Mouse (Mus musculus): ENCODE results near the gene Pmf1. TPM values are rescaled to one million over a fixed set of nuclear protein-coding genes. Genes with fewer than 3 reads are reported as not detected.
"Not testable (repeated sequence)": the region's sequence is repeated elsewhere in the genome, so short reads cannot be mapped to it uniquely, and the experiment has no call there.

Pmf1 gene
- polyA plus RNA-seq, 1 experiment from 2014 or later: 118 TPM

DNA sequence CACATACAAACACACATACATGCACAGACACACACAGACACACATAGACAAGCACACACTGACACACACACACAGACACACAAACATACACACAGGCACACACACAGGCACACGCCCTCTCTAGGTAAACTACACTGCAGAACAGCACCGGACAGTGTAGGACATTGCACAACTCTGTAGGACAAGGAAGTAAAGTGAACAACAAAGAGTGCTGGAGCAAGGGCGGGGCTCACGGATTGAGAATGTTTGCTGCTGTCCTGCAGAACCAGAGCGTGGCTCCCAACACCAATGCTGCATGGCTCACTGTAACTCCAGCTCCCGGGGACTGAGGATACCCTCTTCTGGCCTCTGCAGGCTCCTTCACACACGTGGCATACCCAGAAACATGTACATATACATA lies 32.8 kb upstream of the Pmf1 start:
- no peaks in the 10 kb centered on the region for H3K9me3 ChIP-seq (replicated peaks; ENCODE audit: control insufficient read depth, low read length)
- no peaks in the 10 kb centered on the region; the same call in none of the 2 replicates for H3K27me3 ChIP-seq (ENCODE audit: control insufficient read depth, insufficient read depth, low read length)
- H3K4me3 ChIP-seq (ENCODE audit: low read depth, low read length): no peak overlapping the region
- H3K36me3 ChIP-seq (ENCODE audit: control insufficient read depth, insufficient read depth, low read length): no peaks in the 10 kb centered on the region
- H3K27ac ChIP-seq (ENCODE audit: low read depth, low read length): no peak overlapping the region
- H3K9ac ChIP-seq (ENCODE audit: low read depth, low read length): no peak overlapping the region
- 66% methylated on average over 7 of the region's 7 CpGs for WGBS (ENCODE audit: insufficient replicate concordance)
- ATAC-seq (replicated peaks; ENCODE audit: insufficient number of reproducible peaks, low FRiP score, low TSS enrichment): no peak
- no peak overlapping the region for H3K4me2 ChIP-seq
- H3K4me1 ChIP-seq (ENCODE audit: control insufficient read depth, insufficient read depth, low read length): peaks cover 3% of the 10 kb centered on the region; the same call in 1 of the 2 replicates

DNA sequence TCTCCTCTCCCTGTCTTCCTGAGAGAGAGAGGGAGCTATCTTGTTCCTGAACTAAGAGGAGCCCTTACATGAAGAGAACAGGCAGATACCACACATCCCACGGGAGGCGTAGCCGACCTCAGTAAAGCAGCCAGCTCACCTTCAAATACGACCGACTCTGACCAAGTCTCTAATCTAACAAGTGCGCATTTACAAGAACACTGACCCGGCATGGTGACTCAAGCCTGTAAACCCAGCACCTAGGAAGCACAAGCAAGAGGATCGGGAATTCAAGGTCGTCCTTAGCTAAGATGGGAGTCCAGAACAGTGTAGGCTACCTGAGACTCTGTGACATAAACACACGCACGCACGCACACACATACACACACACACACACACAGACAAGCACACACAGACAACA lies 32.4 kb upstream of the Pmf1 start:
- Histone ChIP-seq H3K9me3 (replicated peaks; ENCODE audit: control insufficient read depth, low read length) (no peaks in the 10 kb centered on the region), H3K4me1 (ENCODE audit: control insufficient read depth, insufficient read depth, low read length) (peaks cover 5% of the 10 kb centered on the region), H3K36me3 (ENCODE audit: control insufficient read depth, insufficient read depth, low read length) (no peaks in the 10 kb centered on the region), H3K4me3 (ENCODE audit: low read depth, low read length) (no peak overlapping the region), H3K4me2 (no peak overlapping the region), H3K27ac (ENCODE audit: low read depth, low read length) (no peak overlapping the region), H3K27me3 (ENCODE audit: control insufficient read depth, insufficient read depth, low read length) (no peaks in the 10 kb centered on the region; the same call in none of the 2 replicates), H3K9ac (ENCODE audit: low read depth, low read length) (no peak overlapping the region)
- WGBS (ENCODE audit: insufficient replicate concordance): 66% methylated on average over 12 of the region's 12 CpGs
- no peak for ATAC-seq (replicated peaks; ENCODE audit: insufficient number of reproducible peaks, low FRiP score, low TSS enrichment)

DNA sequence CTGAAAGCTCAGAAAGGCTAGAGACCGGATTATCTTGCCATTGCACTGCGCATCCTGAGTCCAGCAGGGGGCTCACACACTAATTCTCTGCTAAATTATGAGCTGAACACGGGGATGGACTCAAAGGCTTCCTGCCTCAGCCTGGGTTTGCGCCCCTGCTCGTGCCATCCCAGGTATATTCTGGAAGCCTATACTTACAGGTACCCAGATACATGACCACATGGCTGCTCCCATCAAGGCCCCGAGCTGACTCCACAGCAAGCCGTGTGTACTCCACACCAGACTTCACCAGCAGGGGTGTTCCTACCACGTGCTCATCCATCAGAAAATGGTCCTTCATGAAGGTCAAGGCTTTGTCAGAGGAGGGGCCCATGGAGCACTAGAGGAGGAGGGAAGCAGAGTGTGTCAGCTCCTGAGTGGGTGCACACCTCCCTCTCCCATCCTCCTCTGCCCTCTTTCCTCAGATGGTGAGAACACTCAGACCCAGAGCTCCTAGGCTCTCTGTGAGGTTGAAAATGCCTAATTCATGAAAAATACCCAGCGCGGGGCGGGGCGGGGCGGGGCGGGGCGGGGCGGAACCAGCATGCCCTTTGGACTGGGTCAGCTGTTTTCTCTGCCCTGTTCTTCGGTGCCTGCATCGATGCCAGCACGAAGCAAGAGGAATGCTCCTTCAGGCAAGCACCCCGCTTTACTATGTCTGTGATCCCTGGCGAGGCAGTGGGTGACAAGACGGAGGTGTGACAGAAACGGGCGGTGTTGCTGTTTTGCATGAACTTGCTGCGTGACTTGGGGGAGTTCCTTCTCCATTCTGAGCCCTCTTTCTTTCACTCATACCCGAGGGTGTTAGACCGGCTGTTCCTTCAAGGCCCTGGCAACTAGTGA lies 30.6 kb upstream of the Pmf1 start:
- Histone ChIP-seq H3K4me1 (ENCODE audit: control insufficient read depth, insufficient read depth, low read length) (peaks cover 18% of the 10 kb centered on the region), H3K27ac (ENCODE audit: low read depth, low read length) (no peak overlapping the region), H3K9me3 (replicated peaks; ENCODE audit: control insufficient read depth, low read length) (no peaks in the 10 kb centered on the region), H3K9ac (ENCODE audit: low read depth, low read length) (0 out of 2 replicates have a peak overlapping the region, but pooled peaks have one; percentile 49), H3K4me2 (peak overlapping the region; percentile 60), H3K36me3 (ENCODE audit: control insufficient read depth, insufficient read depth, low read length) (no peaks in the 10 kb centered on the region), H3K27me3 (ENCODE audit: control insufficient read depth, insufficient read depth, low read length) (no peaks in the 10 kb centered on the region; the same call in none of the 2 replicates), H3K4me3 (ENCODE audit: low read depth, low read length) (peak overlapping the region; percentile 26)
- no peak for ATAC-seq (replicated peaks; ENCODE audit: insufficient number of reproducible peaks, low FRiP score, low TSS enrichment)
- WGBS (ENCODE audit: insufficient replicate concordance): 16% methylated on average over 27 of the region's 27 CpGs

DNA sequence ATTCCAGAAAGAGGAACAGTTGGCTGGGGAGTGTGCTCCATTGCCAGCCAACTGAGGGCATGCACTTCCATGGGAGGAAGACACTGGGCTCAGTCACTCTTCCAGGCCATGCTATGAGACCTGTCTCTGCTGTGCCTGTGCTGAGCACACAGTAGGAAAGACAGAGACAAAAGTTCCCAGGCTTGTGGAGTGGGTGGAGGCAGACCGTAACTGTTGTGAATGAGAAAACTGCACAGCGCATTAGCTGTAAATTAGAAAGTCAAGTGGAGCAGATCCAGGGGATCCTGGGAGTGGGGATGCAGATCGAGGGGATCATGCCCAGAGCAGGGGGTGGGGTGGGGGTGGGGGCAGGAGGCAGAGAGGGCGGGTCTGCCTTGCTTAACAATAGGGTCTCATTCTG lies 29.5 kb upstream of the Pmf1 start:
- H3K36me3 ChIP-seq (ENCODE audit: control insufficient read depth, insufficient read depth, low read length): no peaks in the 10 kb centered on the region
- H3K27me3 ChIP-seq (ENCODE audit: control insufficient read depth, insufficient read depth, low read length): no peaks in the 10 kb centered on the region; the same call in none of the 2 replicates
- no peak for ATAC-seq (replicated peaks; ENCODE audit: insufficient number of reproducible peaks, low FRiP score, low TSS enrichment)
- no peak overlapping the region for H3K9ac ChIP-seq (ENCODE audit: low read depth, low read length)
- 68% methylated on average over 4 of the region's 4 CpGs for whole genome bisulfite sequencing (ENCODE audit: insufficient replicate concordance)
- no peaks in the 10 kb centered on the region for H3K9me3 ChIP-seq (replicated peaks; ENCODE audit: control insufficient read depth, low read length)
- no peak overlapping the region for H3K27ac ChIP-seq (ENCODE audit: low read depth, low read length)
- no peak overlapping the region for H3K4me2 ChIP-seq
- H3K4me1 ChIP-seq (ENCODE audit: control insufficient read depth, insufficient read depth, low read length): peaks cover 18% of the 10 kb centered on the region
- H3K4me3 ChIP-seq (ENCODE audit: low read depth, low read length): no peak overlapping the region

DNA sequence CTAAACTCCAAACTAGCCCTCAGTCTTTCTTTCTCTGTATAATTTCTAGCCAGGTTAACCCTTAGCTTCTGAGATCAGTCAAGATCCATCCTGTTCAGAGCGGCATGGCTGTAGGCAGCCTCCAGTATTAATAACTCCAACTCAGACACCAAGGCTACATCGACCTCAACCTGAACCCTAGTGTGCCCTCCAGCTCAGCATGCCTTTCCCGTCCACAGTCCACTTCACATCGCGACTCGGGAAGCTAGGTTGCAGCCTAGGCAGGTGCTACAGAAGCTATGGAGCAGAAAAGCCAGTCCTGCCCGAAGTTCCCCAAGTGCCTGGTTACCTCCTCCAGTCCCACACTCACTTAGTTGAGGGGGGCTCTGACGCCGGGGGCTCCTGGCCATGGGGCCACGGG lies 27.3 kb upstream of the Pmf1 start:
- no peak overlapping the region for H3K27ac ChIP-seq (ENCODE audit: low read depth, low read length)
- WGBS (ENCODE audit: insufficient replicate concordance): 67% methylated on average over 10 of the region's 10 CpGs
- H3K9ac ChIP-seq (ENCODE audit: low read depth, low read length): peak overlapping the region; percentile 54; the same call in 1 of the 2 replicates
- H3K4me3 ChIP-seq (ENCODE audit: low read depth, low read length): peak overlapping the region; percentile 39
- H3K36me3 ChIP-seq (ENCODE audit: control insufficient read depth, insufficient read depth, low read length): no peaks in the 10 kb centered on the region
- peak overlapping the region; percentile 74 for H3K4me2 ChIP-seq
- no peaks in the 10 kb centered on the region for H3K9me3 ChIP-seq (replicated peaks; ENCODE audit: control insufficient read depth, low read length)
- no peak for ATAC-seq (replicated peaks; ENCODE audit: insufficient number of reproducible peaks, low FRiP score, low TSS enrichment)
- H3K4me1 ChIP-seq (ENCODE audit: control insufficient read depth, insufficient read depth, low read length): peaks cover 18% of the 10 kb centered on the region
- H3K27me3 ChIP-seq (ENCODE audit: control insufficient read depth, insufficient read depth, low read length): no peaks in the 10 kb centered on the region; the same call in none of the 2 replicates

DNA sequence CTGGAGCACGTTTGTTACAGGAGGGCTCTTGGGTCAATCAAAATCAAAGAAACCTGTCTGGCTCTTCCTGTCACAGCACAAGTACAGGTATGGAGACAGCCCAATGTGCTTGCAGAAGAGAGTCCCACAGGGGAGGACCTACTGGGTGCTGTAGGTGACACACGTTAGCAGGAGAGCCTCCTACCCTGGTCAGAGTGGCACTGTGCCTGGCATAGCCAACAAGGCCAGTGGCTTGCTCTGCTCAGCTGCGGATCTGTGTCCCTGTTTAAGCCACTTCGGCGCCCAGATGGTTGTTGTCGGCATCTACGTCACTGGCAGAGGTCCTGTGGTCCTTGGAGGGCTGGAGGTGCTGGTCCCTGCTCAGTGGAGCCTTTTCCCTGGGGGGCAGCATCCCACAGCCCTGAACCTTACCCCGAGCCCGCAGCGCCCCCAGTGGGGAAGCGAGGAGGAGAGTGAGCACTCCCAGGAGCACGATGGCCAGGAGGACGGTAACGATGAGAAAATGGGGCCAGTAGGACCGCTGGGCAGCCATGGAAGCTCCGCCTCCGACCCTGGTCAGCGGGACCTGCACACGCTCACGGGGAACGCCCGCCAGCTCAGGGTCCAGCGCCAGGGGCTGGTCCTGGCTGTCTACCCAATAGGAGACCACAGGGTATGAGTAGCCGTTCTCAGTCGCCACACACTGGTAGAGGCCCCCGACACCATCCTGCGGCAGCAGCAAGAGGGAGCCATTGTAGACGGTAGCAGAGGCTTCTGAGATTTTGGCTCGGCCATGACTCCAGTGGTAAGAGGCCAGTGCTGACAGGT lies 26.5 kb upstream of the Pmf1 start:
- peak overlapping the region; percentile 54 for H3K9ac ChIP-seq (ENCODE audit: low read depth, low read length)
- WGBS (ENCODE audit: insufficient replicate concordance): 9% methylated on average over 29 of the region's 29 CpGs
- peak overlapping the region; percentile 39 for H3K4me3 ChIP-seq (ENCODE audit: low read depth, low read length)
- H3K4me1 ChIP-seq (ENCODE audit: control insufficient read depth, insufficient read depth, low read length): peaks cover 18% of the 10 kb centered on the region
- peak overlapping the region; percentile 74 for H3K4me2 ChIP-seq
- no peaks in the 10 kb centered on the region for H3K36me3 ChIP-seq (ENCODE audit: control insufficient read depth, insufficient read depth, low read length)
- ATAC-seq (replicated peaks; ENCODE audit: insufficient number of reproducible peaks, low FRiP score, low TSS enrichment): peak; percentile 84
- peak overlapping the region; percentile 46 for H3K27ac ChIP-seq (ENCODE audit: low read depth, low read length)
- no peaks in the 10 kb centered on the region for H3K9me3 ChIP-seq (replicated peaks; ENCODE audit: control insufficient read depth, low read length)
- no peaks in the 10 kb centered on the region; the same call in none of the 2 replicates for H3K27me3 ChIP-seq (ENCODE audit: control insufficient read depth, insufficient read depth, low read length)

DNA sequence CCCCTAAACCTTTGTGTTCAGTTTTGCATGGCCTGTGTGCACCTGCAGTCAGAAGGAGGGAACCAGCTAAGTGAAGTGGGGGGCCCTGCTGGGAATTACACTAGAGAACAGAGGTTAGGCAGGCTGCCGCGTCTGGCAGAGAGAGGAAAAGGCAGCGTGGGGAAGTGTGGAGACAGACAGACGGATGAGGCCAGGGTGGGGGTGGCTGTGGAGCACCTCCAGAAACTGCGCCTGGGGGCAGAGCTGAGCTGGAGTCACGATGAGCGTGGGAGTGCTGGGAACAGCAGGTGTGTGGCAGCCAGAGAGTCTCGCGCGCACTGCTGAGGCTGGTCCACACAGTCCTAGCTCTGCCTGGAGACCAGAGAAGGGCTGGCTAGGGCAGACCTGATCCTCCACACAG lies 25.4 kb upstream of the Pmf1 start:
- Histone ChIP-seq H3K9ac (ENCODE audit: low read depth, low read length) (no peak overlapping the region), H3K4me2 (no peak overlapping the region), H3K4me3 (ENCODE audit: low read depth, low read length) (no peak overlapping the region), H3K4me1 (ENCODE audit: control insufficient read depth, insufficient read depth, low read length) (peaks cover 15% of the 10 kb centered on the region), H3K27ac (ENCODE audit: low read depth, low read length) (no peak overlapping the region), H3K36me3 (ENCODE audit: control insufficient read depth, insufficient read depth, low read length) (no peaks in the 10 kb centered on the region), H3K27me3 (ENCODE audit: control insufficient read depth, insufficient read depth, low read length) (no peaks in the 10 kb centered on the region; the same call in 1 of the 2 replicates), H3K9me3 (replicated peaks; ENCODE audit: control insufficient read depth, low read length) (no peaks in the 10 kb centered on the region)
- WGBS (ENCODE audit: insufficient replicate concordance): 65% methylated on average over 10 of the region's 10 CpGs
- ATAC-seq (replicated peaks; ENCODE audit: insufficient number of reproducible peaks, low FRiP score, low TSS enrichment): no peak

DNA sequence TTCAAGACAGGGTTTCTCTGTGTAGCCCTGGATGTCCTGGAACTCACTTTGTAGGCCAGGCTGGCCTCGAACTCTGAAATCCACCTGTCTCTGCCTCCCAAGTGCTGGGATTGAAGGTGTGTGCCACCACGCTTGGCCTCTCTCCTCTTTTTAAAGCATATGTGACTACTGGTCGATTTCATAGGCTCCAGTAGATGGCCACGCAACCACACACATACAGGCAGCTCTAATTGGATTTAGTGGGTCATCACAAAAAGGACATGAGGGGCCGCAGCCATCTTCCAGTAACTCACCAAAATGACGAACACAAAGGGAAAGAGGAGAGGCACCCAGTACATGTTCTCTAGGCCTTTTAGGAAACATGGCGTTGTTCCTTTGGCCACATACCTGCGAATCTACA lies 18.5 kb upstream of the Pmf1 start:
- not testable (repeated sequence) for H3K4me2 ChIP-seq; H3K4me1 ChIP-seq (ENCODE audit: control insufficient read depth, insufficient read depth, low read length); H3K9me3 ChIP-seq (replicated peaks; ENCODE audit: control insufficient read depth, low read length); H3K27ac ChIP-seq (ENCODE audit: low read depth, low read length); H3K27me3 ChIP-seq (ENCODE audit: control insufficient read depth, insufficient read depth, low read length); H3K36me3 ChIP-seq (ENCODE audit: control insufficient read depth, insufficient read depth, low read length); H3K9ac ChIP-seq (ENCODE audit: low read depth, low read length); ATAC-seq (replicated peaks; ENCODE audit: insufficient number of reproducible peaks, low FRiP score, low TSS enrichment); H3K4me3 ChIP-seq (ENCODE audit: low read depth, low read length)
- WGBS (ENCODE audit: insufficient replicate concordance): 68% methylated on average over 8 of the region's 8 CpGs
